Mouse (Mus musculus): Measurements from ENCODE around the gene Stau1.

Gene Stau1

GRCm38 (mm10) chr2:166995796-166996532 lies at the start of gene Stau1:
Gene Stau1 (minus strand): TSS chr2:166996299.
- DNase-seq = peak; percentile 98 to 99

GRCm38 (mm10) chr2:167043400-167044121 lies 47.5 kb upstream of the Stau1 start:
- DNase-seq = no peak

GRCm38 (mm10) chr2:167039386-167039785 lies 43.3 kb upstream of the Stau1 start:
- DNase-seq = no peak

DNA sequence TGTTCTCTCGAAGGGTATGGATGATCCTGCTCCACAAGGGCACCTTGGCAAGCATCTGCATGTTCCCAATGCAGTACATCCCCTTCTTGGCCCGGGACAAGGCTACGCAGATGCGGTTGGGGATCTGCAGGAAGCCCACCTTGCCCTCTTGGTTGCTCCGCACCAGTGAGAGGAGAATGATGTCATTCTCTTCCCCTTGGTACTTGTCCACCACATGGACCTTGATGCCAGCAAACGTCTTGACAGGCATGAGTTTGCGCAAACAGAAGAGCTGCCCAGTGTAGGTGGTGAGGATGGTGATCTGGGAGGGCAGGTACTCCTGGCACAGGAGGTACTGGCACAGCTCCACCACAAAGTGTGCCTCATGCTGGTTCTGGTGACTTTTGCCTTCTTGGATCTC lies 42.6 kb upstream of the Stau1 start:
- DNase-seq = peak; percentile 38 to 53

DNA sequence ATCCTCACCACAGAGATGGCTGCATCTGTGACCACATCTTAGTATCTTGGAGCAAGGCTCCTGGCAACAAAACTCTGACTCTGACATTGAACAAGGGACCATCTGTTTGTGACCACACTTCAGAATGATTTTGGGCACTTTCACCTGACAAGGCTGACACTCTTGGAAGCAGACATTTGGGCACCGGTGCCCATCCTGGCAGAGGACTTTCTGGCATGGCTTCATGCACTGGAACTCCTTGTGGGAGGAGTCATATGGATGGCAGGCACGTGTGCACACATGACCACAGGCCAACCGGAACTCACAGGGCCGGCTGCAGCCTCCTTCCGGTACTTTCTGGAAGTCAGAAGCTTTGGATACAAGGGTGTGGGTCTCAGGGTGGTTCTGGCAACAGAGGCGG lies 42.2 kb upstream of the Stau1 start:
- DNase-seq = peak; percentile 88 to 90

- DNase-seq = peak; percentile 79 to 86
Measured at GRCm38 (mm10) chr2:167037710-167038109, 41.6 kb upstream of the Stau1 start.

GRCm38 (mm10) chr2:167030507-167030906 lies 34.4 kb upstream of the Stau1 start:
- no peak for DNase-seq

DNA sequence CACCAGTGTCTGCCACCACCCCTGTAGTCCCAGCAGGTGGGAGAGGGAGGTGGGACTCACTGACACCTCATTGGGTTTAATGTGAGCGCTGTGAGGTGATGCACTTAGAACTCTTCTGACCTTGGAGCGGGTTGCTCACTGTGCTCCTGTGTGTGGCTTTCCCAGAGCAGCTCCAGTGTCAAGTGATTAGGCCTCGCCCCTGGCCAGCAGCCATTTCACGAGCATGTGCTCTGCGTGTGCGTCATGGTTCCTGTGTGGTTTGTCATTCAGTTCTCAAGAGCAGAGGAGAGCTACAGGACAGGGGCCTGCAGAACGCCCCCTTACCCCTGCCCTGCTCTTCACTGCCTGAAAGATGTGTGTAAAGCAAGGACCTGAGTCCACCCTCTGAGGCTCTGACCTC lies 32.5 kb upstream of the Stau1 start:
- DNase-seq = no peak

GRCm38 (mm10) chr2:167019396-167019795 lies 23.3 kb upstream of the Stau1 start:
- no peak for DNase-seq

DNA sequence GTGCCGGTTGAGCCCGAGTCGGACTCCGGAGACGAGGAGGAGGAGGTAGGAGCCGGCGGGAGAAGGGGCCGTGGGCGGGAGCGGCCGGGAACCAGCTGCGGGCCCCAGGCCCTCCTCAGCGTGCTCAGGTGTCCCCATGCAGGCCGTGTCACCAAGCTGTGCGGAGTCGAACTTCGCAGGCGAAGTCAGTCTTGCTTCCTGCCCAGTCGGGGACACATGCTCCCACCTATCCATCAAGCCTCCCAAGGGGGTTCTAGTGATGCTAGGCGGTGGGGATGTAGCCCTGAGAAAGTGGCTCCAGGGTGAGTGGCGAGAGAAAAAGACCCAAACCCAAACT lies 19.3 kb upstream of the Stau1 start:
- no peak for DNase-seq

- peak; percentile 96 for DNase-seq
Measured at GRCm38 (mm10) chr2:167014702-167015381, 18.7 kb upstream of the Stau1 start, which contains the start of gene Ddx27. Gene Ddx27 (plus strand): TSS chr2:167015193.

- DNase-seq = no peak
Measured at GRCm38 (mm10) chr2:167010546-167010945, 14.4 kb upstream of the Stau1 start.

DNA sequence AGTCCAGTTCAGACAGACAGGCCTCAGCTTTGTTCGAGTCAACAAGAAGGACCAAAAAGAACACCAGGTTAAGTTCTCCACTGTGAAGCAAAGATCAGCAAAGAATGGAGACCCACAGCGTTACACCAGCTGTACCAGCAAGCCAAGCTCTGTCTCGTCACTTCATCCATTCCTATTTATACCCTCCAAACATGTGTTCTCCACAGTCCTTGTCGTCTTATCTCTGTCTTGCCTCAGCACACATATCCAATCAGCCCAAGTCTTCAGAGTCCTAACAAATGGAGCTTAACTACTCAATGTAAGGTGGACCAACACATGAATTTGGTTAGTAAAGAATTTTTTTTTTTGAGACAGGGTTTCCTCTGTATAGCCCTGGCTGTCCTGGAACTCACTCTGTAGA lies 13.4 kb upstream of the Stau1 start:
- DNase-seq = no peak

DNA sequence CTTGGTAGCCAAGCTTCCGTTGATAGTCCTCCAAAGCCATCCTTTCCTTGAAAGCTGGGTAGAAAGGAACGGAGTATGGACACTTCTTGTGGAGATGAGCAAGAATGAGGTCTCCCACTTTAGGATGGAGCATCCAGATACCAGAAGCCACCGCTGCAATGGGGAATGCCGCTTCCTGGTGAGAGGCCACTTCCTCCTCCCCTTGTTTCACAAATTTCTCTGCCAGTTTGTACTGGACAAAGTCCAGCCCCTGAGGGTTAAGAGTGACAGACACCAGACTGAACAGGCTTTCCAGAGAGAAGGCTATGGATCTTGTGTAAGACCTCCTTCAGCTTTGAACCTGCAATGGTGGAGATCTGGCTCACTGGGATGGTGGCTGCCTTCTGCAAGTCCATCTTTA lies 11.5 kb upstream of the Stau1 start:
- peak; percentile 67 to 70 for DNase-seq

DNA sequence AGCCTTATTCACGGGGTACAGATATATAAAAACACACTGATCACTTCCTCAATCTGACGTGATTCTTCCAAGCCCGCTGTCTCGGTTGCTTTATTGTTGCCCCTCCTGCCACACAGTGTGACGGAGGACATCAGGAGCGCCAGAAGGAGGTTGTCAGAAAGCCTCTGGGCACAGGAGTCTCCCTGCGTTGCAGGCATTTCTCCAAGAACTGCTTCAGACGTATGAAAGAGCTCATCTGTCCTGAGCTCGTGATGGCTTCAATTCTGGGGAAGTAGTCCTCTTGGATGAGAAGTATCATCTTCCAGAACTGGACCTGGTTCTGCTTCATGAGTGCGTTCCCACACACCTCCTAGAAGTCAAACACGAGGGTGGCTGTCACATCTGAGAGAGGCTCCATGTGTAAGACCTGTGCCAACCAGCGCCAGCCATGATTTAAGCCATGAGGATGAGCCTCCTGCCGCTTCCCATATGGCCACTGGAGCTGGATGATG lies 10.9 kb upstream of the Stau1 start:
- peak; percentile 85 for DNase-seq

DNA sequence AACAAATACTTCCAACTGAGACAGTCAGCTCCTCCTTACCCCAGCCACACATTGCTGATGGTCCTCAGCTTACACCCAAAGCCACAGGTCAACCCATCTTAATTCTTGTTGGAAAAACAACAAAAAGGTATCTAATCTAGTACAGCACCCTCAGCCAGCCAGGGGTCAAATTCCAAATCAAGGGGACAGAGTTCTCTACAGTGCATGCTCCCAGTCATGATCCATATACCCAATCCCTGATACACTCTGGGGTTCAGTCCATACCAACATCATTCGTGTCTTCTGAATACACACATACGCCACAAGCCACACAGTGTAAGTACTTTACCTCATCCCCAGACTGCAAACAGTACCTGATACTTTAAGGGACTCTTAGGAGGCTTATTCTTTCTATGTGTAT lies 10.3 kb upstream of the Stau1 start:
- DNase-seq = no peak

GRCm38 (mm10) chr2:167004099-167004854 lies 8.2 kb upstream of the Stau1 start:
- DNase-seq = peak; percentile 84 to 92

DNA sequence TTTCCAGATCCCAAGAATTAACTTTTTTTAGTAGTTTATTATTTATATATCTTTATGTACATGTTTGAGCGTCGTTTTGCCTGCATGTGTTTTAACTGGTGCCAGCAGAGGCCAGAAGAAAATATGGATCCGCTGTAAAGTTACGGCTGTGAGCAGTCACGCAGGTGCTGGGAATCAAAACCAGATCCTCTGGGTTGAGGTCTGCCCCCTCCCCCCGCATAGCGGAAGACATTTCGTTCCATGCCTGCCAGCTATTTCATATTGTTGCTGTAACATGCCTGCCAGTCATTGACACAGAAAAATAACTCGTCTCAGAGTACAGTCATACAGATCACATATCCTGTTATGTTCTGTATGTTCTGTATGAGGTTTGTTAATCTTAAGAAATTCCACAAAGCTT lies 5.4 kb upstream of the Stau1 start:
- no peak for DNase-seq

GRCm38 (mm10) chr2:166996533-166996894 lies 415 bp upstream of the Stau1 start:
- no peak for DNase-seq

GRCm38 (mm10) chr2:166995021-166995795 lies 891 bp downstream of the Stau1 start:
- peak; percentile 65 to 68 for DNase-seq

- no peak for DNase-seq
Measured at GRCm38 (mm10) chr2:166991945-166992344, 4.2 kb downstream of the Stau1 start.

DNA sequence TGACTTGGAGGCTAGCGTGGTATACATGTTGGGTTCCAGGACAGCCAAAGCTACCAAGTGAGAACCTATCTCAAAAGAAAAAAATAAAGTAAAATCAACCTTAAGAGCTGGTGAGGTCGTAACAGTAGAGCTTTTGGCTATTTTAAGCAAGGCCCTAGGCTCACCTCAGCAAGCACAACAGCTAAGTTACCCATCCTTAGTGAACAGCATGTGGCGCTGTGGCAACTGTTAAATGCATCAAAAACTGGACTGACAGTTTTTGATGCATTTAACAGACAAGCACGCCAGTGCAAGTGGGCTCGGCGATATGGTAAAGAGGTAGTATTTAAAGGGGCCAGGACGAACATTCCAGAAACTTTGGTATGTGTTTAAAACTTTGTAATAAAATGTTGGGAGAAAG lies 5.2 kb downstream of the Stau1 start:
- no peak for DNase-seq

All from cerebellum, postnatal 10 days (tissue).